Mouse (Mus musculus): ENCODE measurements around the gene 2410004P03Rik. TPM values are rescaled to one million over a fixed set of nuclear protein-coding genes. Genes with fewer than 3 reads are reported as not detected.

The 2410004P03Rik gene
- total and polyA plus RNA-seq, 2 experiments from 2014 or later, result 7.8 to 8.6 TPM

GRCm38 (mm10) chr12:17001211-17001610 is 10.3 kb downstream of the 2410004P03Rik start:
- Histone ChIP-seq H3K9me3 (ENCODE audit: low read length) (no peaks in the 10 kb centered on the region), H3K27me3 (ENCODE audit: insufficient read depth, low read length) (0 out of 2 replicates have a peak, but pooled peaks cover 13% of the 10 kb centered on the region), H3K4me2 (ENCODE audit: low read depth, low read length) (no peak overlapping the region), H3K4me1 (ENCODE audit: insufficient read depth, low read length) (no peaks in the 10 kb centered on the region), H3K27ac (no peak overlapping the region), H3K4me3 (ENCODE audit: low read length) (no peak overlapping the region), H3K36me3 (ENCODE audit: insufficient read depth, low read length) (no peaks in the 10 kb centered on the region), H3K9ac (replicated peaks; ENCODE audit: low read length) (no peak overlapping the region)
- WGBS, result 55% methylated on average over 4 of the region's 4 CpGs
- no peak for DNase-seq (ENCODE audit: low spot score)
- TF ChIP-seq CTCF (IDR thresholded peaks at IDR 0.05; ENCODE audit: low read depth), result no peak
- ATAC-seq, result no peak

- Histone ChIP-seq H3K4me2 (ENCODE audit: low read depth, low read length) (no peak overlapping the region), H3K27ac (no peak overlapping the region)
These were observed 10.9 kb downstream of the 2410004P03Rik start for GRCm38 (mm10) chr12:17000628-17001027.

GRCm38 (mm10) chr12:16999739-17000497 is 11.6 kb downstream of the 2410004P03Rik start, which contains the start of gene Pqlc3:
TSS of gene Pqlc3 (minus strand) at chr12:17000408.
- WGBS, result 1% methylated on average over 57 of the region's 57 CpGs
- ATAC-seq (peak; percentile 78), DNase-seq (ENCODE audit: low spot score) (peak; percentile 40)
- Histone ChIP-seq H3K27me3 (ENCODE audit: insufficient read depth, low read length) (0 out of 2 replicates have a peak, but pooled peaks cover 13% of the 10 kb centered on the region), H3K4me1 (ENCODE audit: insufficient read depth, low read length) (no peaks in the 10 kb centered on the region), H3K9ac (replicated peaks; ENCODE audit: low read length) (peak within 1 kb of the TSS; percentile 41; the same call in 1 of the 2 replicates), H3K9me3 (ENCODE audit: low read length) (no peaks in the 10 kb centered on the region), H3K4me2 (ENCODE audit: low read depth, low read length) (peak within 1 kb of the TSS; percentile 90), H3K27ac (no peak within 1 kb of the TSS), H3K4me3 (ENCODE audit: low read length) (peak within 1 kb of the TSS; percentile 52), H3K36me3 (ENCODE audit: insufficient read depth, low read length) (no peaks in the 10 kb centered on the region)
- TF ChIP-seq CTCF (IDR thresholded peaks at IDR 0.05; ENCODE audit: low read depth), result no peak

More at GRCm38 (mm10) chr12:17000628-17001027, 10.9 kb downstream of the 2410004P03Rik start:
- Histone ChIP-seq H3K4me1 (ENCODE audit: insufficient read depth, low read length) (no peaks in the 10 kb centered on the region), H3K9me3 (ENCODE audit: low read length) (no peaks in the 10 kb centered on the region), H3K27me3 (ENCODE audit: insufficient read depth, low read length) (0 out of 2 replicates have a peak, but pooled peaks cover 13% of the 10 kb centered on the region), H3K4me3 (ENCODE audit: low read length) (no peak overlapping the region), H3K36me3 (ENCODE audit: insufficient read depth, low read length) (no peaks in the 10 kb centered on the region), H3K9ac (replicated peaks; ENCODE audit: low read length) (no peak overlapping the region)
- no peak for ATAC-seq
- no peak for DNase-seq (ENCODE audit: low spot score)
- TF ChIP-seq CTCF (IDR thresholded peaks at IDR 0.05; ENCODE audit: low read depth), result no peak
- WGBS, result 66% methylated on average over 6 of the region's 6 CpGs

GRCm38 (mm10) chr12:16999146-16999545 is 12.4 kb downstream of the 2410004P03Rik start:
- H3K36me3 ChIP-seq (ENCODE audit: insufficient read depth, low read length), result no peaks in the 10 kb centered on the region
- H3K4me2 ChIP-seq (ENCODE audit: low read depth, low read length), result peak overlapping the region; percentile 90
- ATAC-seq, result no peak
- no peaks in the 10 kb centered on the region for H3K9me3 ChIP-seq (ENCODE audit: low read length)
- no peaks in the 10 kb centered on the region for H3K4me1 ChIP-seq (ENCODE audit: insufficient read depth, low read length)
- 0 out of 2 replicates have a peak, but pooled peaks cover 13% of the 10 kb centered on the region for H3K27me3 ChIP-seq (ENCODE audit: insufficient read depth, low read length)
- no peak overlapping the region for H3K9ac ChIP-seq (replicated peaks; ENCODE audit: low read length)
- WGBS, result 10% methylated on average over 10 of the region's 10 CpGs
- H3K4me3 ChIP-seq (ENCODE audit: low read length), result peak overlapping the region; percentile 52
- no peak for DNase-seq (ENCODE audit: low spot score)
- TF ChIP-seq CTCF (IDR thresholded peaks at IDR 0.05; ENCODE audit: low read depth), result no peak
- no peak overlapping the region for H3K27ac ChIP-seq

GRCm38 (mm10) chr12:16996886-16997462 is 14.6 kb downstream of the 2410004P03Rik start:
- DNase-seq (ENCODE audit: low spot score) (no peak), ATAC-seq (no peak)
- Histone ChIP-seq H3K27ac (no peak overlapping the region), H3K9ac (replicated peaks; ENCODE audit: low read length) (no peak overlapping the region), H3K27me3 (ENCODE audit: insufficient read depth, low read length) (0 out of 2 replicates have a peak, but pooled peaks cover 13% of the 10 kb centered on the region), H3K36me3 (ENCODE audit: insufficient read depth, low read length) (no peaks in the 10 kb centered on the region), H3K4me2 (ENCODE audit: low read depth, low read length) (no peak overlapping the region), H3K4me1 (ENCODE audit: insufficient read depth, low read length) (no peaks in the 10 kb centered on the region), H3K4me3 (ENCODE audit: low read length) (no peak overlapping the region), H3K9me3 (ENCODE audit: low read length) (no peaks in the 10 kb centered on the region)
- no peak for TF ChIP-seq CTCF (IDR thresholded peaks at IDR 0.05; ENCODE audit: low read depth)
- 88% methylated on average over 5 of the region's 5 CpGs for WGBS

GRCm38 (mm10) chr12:16996281-16996680 is 15.2 kb downstream of the 2410004P03Rik start:
- Histone ChIP-seq H3K4me1 (ENCODE audit: insufficient read depth, low read length) (no peaks in the 10 kb centered on the region), H3K27ac (no peak overlapping the region), H3K4me3 (ENCODE audit: low read length) (no peak overlapping the region), H3K4me2 (ENCODE audit: low read depth, low read length) (no peak overlapping the region), H3K36me3 (ENCODE audit: insufficient read depth, low read length) (no peaks in the 10 kb centered on the region), H3K27me3 (ENCODE audit: insufficient read depth, low read length) (0 out of 2 replicates have a peak, but pooled peaks cover 13% of the 10 kb centered on the region), H3K9me3 (ENCODE audit: low read length) (no peaks in the 10 kb centered on the region), H3K9ac (replicated peaks; ENCODE audit: low read length) (no peak overlapping the region)
- no peak for DNase-seq (ENCODE audit: low spot score)
- TF ChIP-seq CTCF (IDR thresholded peaks at IDR 0.05; ENCODE audit: low read depth), result no peak
- WGBS, result 86% methylated on average over 5 of the region's 5 CpGs
- no peak for ATAC-seq
